Mouse (Mus musculus): ENCODE measurements at regions not wholly inside any gene's neighbourhood (a gene's known extent, or its start where the extent isn't known, plus 50 kb on each side); places are given as distances from the start of the nearest gene placed in this dataset.
A peak's percentile ranks its signal among the peaks of the same experiment; 100 is the strongest.

- intact Hi-C loops (cut with DNase I), result no loop called here
Observed at GRCm38 (mm10) chr1:191486766-191487165, 83.7 kb upstream of the Ppp2r5a start.

GRCm38 (mm10) chr1:191484726-191485425 is 81.8 kb upstream of the Ppp2r5a start:
- no peak for DNase-seq (ENCODE audit: low spot score)
- intact Hi-C loops (cut with DNase I), result no loop called here

More at GRCm38 (mm10) chr1:191486766-191487165, 83.7 kb upstream of the Ppp2r5a start:
- no peak for DNase-seq (ENCODE audit: low spot score)

GRCm38 (mm10) chr1:191479906-191480379 is 76.9 kb upstream of the Ppp2r5a start:
- intact Hi-C loops (cut with DNase I), result no loop called here

GRCm38 (mm10) chr1:191472551-191472950 is 69.5 kb upstream of the Ppp2r5a start:
- intact Hi-C loops (cut with DNase I), result no loop called here
- no peak for DNase-seq (ENCODE audit: low spot score)

More at GRCm38 (mm10) chr1:191479906-191480379, 76.9 kb upstream of the Ppp2r5a start:
- peak; percentile 67 for DNase-seq (ENCODE audit: low spot score)

- intact Hi-C loops (cut with DNase I), result no loop called here
- no peak for DNase-seq (ENCODE audit: low spot score)
Observed at GRCm38 (mm10) chr1:191471489-191471888, 68.4 kb upstream of the Ppp2r5a start.

GRCm38 (mm10) chr1:191470190-191470985 is 67.3 kb upstream of the Ppp2r5a start:
- peak; percentile 47 for DNase-seq (ENCODE audit: low spot score)
- intact Hi-C loops (cut with DNase I), result no loop called here

- intact Hi-C loops (cut with DNase I), result no loop called here
- no peak for DNase-seq (ENCODE audit: low spot score)
Observed at GRCm38 (mm10) chr1:191468837-191469529, 65.9 kb upstream of the Ppp2r5a start.

GRCm38 (mm10) chr1:191466261-191466660 is 63.2 kb upstream of the Ppp2r5a start:
- intact Hi-C loops (cut with DNase I), result no loop called here
- DNase-seq (ENCODE audit: low spot score), result no peak

- no peak for DNase-seq (ENCODE audit: low spot score)
- intact Hi-C loops (cut with DNase I), result no loop called here
Observed at GRCm38 (mm10) chr1:191465723-191466122, 62.7 kb upstream of the Ppp2r5a start.

- intact Hi-C loops (cut with DNase I), result no loop called here
- DNase-seq (ENCODE audit: low spot score), result no peak
Observed at GRCm38 (mm10) chr1:191465170-191465569, 62.1 kb upstream of the Ppp2r5a start.

- peak; percentile 59 for DNase-seq (ENCODE audit: low spot score)
- intact Hi-C loops (cut with DNase I), result loop anchor here (5.0 kb wide), 1 partner anchor 65 kb away; no protein-coding TSS in a partner anchor
Observed at GRCm38 (mm10) chr1:191461811-191462491, 58.9 kb upstream of the Ppp2r5a start.

- no peak for DNase-seq (ENCODE audit: low spot score)
- intact Hi-C loops (cut with DNase I), result no loop called here
Observed at GRCm38 (mm10) chr1:191459066-191459465, 56.0 kb upstream of the Ppp2r5a start.

- DNase-seq (ENCODE audit: low spot score), result no peak
- intact Hi-C loops (cut with DNase I), result no loop called here
Observed at GRCm38 (mm10) chr1:191458292-191458691, 55.2 kb upstream of the Ppp2r5a start.

- DNase-seq (ENCODE audit: low spot score), result no peak
- intact Hi-C loops (cut with DNase I), result no loop called here
Observed at GRCm38 (mm10) chr1:191457103-191457502, 54.0 kb upstream of the Ppp2r5a start.

- intact Hi-C loops (cut with DNase I), result no loop called here
- no peak for DNase-seq (ENCODE audit: low spot score)
Observed at GRCm38 (mm10) chr1:191454604-191455003, 51.5 kb upstream of the Ppp2r5a start.

- no peak for DNase-seq (ENCODE audit: low spot score)
- intact Hi-C loops (cut with DNase I), result no loop called here
Observed at GRCm38 (mm10) chr1:191453589-191453988, 50.5 kb upstream of the Ppp2r5a start.

Data from heart, postnatal 25 days (tissue).